Mouse (Mus musculus) liver, postnatal 0 days (tissue): ENCODE measurements around the gene Exoc3l4. TPM values are rescaled to one million over a fixed set of nuclear protein-coding genes. Genes with fewer than 3 reads are reported as not detected.

ENCODE experiments used
- ATAC-seq: fragments of 200-750 bp; cut with Nextera tagmentation; 2 replicates; pipeline ENCODE4 v1.8.0; 2017; ENCODE audit warnings: mild to moderate bottlenecking, moderate library complexity
- DNase-seq: peaks from one replicate; pipeline ENCODE4 v3.0.0-alpha.2; 2016
- H3K27ac ChIP-seq: fragments of 300-500 bp; sonication (generic); 2 replicates; pipeline ENCODE4 v1.5.1; 2014; ENCODE audit warnings: antibody characterized with exemption, moderate library complexity, mild to moderate bottlenecking, low read depth
- H3K27me3 ChIP-seq: fragments of 300-500 bp; sonication (generic); 2 replicates; pipeline ENCODE4 v1.6.1; 2014; ENCODE audit warnings: low read length, control low read depth, mixed read lengths; ENCODE audit not compliant: insufficient read depth
- H3K36me3 ChIP-seq: fragments of 300-500 bp; sonication (generic); replicated peaks from 2 replicates; pipeline ENCODE4 v1.6.1; 2014; ENCODE audit warnings: mild to moderate bottlenecking, control low read depth, low read length, moderate library complexity, mixed read lengths; ENCODE audit not compliant: insufficient read depth
- H3K4me1 ChIP-seq: fragments of 300-500 bp; sonication (generic); 2 replicates; pipeline ENCODE4 v1.6.1; 2014; ENCODE audit warnings: antibody characterized with exemption, mild to moderate bottlenecking, control low read depth; ENCODE audit not compliant: insufficient read depth
- H3K4me2 ChIP-seq: fragments of 300-500 bp; sonication (generic); 2 replicates; pipeline ENCODE4 v1.6.1; 2014; ENCODE audit warnings: low read depth, mild to moderate bottlenecking, low read length, moderate library complexity, mixed read lengths
- H3K4me3 ChIP-seq: fragments of 300-500 bp; sonication (generic); 2 replicates; pipeline ENCODE4 v1.5.1; 2014; ENCODE audit warnings: low read depth, low read length
- H3K9ac ChIP-seq: fragments of 300-500 bp; sonication (generic); replicated peaks from 2 replicates; pipeline ENCODE4 v1.6.1; 2014; ENCODE audit warnings: mild to moderate bottlenecking, moderate library complexity
- H3K9me3 ChIP-seq: fragments of 300-500 bp; sonication (generic); 2 replicates; pipeline ENCODE4 v1.6.1; 2016; ENCODE audit warnings: mild to moderate bottlenecking, control low read depth, low read length, mixed read lengths
- CTCF ChIP-seq: sonication (generic); IDR thresholded peaks from 2 replicates; pipeline ENCODE4 v1.5.1; 2016; ENCODE audit warnings: antibody characterized with exemption, low read depth
- EP300 ChIP-seq: IDR thresholded peaks from 2 replicates; pipeline ENCODE4 v1.6.1; 2016; ENCODE audit warnings: antibody characterized with exemption, low read depth, mild to moderate bottlenecking
- WGBS: fragments of 180-500 bp; shearing (Covaris S2); extraction: QIAGEN DNeasy Blood & Tissue Kit; methylation state at CpG from one replicate; pipeline ENCODE4 v1.1.7; 2014; ENCODE audit not compliant: insufficient replicate concordance; 5-methylcytosine and 5-hydroxymethylcytosine counted together
- polyA plus RNA-seq: library from polyadenylated mRNA; unstranded; fragments of >200 nt; fragmentation: Nextera tagmentation; extraction: Ambion mirVana; gene quantifications from 2 replicates; pipeline ENCODE4 v1.2.1, GENCODE M21; 2015

Gene Exoc3l4
- polyA plus RNA-seq, 1 experiment from 2014 or later, result 13.7 TPM

- H3K27ac ChIP-seq, result no peak overlapping the region
- peaks cover 17% of the 10 kb centered on the region for H3K27me3 ChIP-seq
- no peak for DNase-seq
- no peak overlapping the region for H3K9ac ChIP-seq
- ATAC-seq, result no peak
- 57% methylated on average over 14 of the region's 14 CpGs for WGBS
- H3K4me2 ChIP-seq, result no peak overlapping the region
- no peaks in the 10 kb centered on the region for H3K9me3 ChIP-seq
- no peak overlapping the region for H3K4me3 ChIP-seq
- peaks cover 69% of the 10 kb centered on the region for H3K4me1 ChIP-seq
- no peaks in the 10 kb centered on the region; the same call in 1 of the 2 replicates for H3K36me3 ChIP-seq
- TF ChIP-seq EP300, result no peak
- TF ChIP-seq CTCF, result no peak
Observed at GRCm38 (mm10) chr12:111430868-111431817, 14.3 kb downstream of the Exoc3l4 start.

DNA sequence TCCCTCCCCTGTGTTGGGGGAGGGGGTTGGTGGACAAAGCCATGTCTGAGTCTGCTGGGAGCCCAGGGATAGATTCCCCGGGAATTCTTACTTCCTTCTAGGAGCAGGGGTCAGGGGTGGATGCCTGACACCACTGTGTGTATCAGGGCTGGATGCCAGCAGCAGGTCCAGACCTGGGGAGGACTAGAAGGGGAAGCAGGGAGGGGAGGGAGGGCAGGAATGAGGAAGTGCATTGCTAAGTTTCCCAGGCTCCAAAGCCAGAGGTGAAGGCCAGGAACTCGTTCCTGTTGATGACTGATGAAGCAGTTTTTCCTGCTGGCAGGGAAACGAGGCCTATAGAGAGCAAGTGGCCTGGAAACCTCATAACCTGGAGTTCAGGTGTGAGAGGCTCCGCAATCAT lies 15.3 kb downstream of the Exoc3l4 start:
- Histone ChIP-seq H3K36me3 (no peaks in the 10 kb centered on the region; the same call in 1 of the 2 replicates), H3K9ac (no peak overlapping the region), H3K27me3 (peaks cover 17% of the 10 kb centered on the region), H3K4me2 (no peak overlapping the region), H3K9me3 (no peaks in the 10 kb centered on the region), H3K4me1 (peaks cover 78% of the 10 kb centered on the region), H3K27ac (no peak overlapping the region), H3K4me3 (no peak overlapping the region)
- no peak for ATAC-seq
- WGBS, result 33% methylated on average over 4 of the region's 4 CpGs
- DNase-seq, result no peak
- TF ChIP-seq CTCF, result no peak
- peak; percentile 30; the same call in 1 of the 2 replicates for TF ChIP-seq EP300

DNA sequence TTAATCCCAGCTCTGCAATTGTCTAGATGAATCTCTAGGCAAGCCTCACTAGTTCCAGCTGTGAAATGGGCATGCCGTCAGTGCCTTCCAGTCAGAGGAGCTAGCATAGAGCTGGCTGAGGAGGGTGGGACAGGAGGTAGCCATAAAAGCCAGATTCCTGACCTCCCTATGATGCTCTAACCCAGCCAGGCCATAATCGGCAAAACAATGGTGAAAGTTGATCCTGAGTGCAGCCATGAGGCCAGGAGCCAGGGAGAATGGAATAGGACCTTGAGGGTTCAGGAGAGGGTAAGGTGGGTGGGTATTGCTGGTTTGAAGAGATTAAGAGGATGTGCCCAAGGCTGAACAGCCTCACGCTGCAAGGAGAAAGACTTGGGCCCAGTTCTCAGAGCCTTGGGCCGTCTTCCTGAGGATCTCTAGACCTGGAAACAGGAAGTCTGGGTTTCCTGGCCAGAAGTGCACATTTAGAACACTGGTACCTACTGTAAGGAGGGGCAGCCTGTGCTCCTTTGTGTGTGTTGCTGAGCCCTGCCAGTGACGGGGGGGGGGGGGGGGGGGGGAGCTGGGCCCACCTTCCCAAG lies 16.0 kb downstream of the Exoc3l4 start:
- Histone ChIP-seq H3K4me2 (no peak overlapping the region), H3K36me3 (no peaks in the 10 kb centered on the region; the same call in 1 of the 2 replicates), H3K4me3 (no peak overlapping the region), H3K9ac (no peak overlapping the region), H3K27ac (peak overlapping the region; percentile 39; the same call in 1 of the 2 replicates), H3K9me3 (no peaks in the 10 kb centered on the region), H3K4me1 (peaks cover 83% of the 10 kb centered on the region), H3K27me3 (peaks cover 16% of the 10 kb centered on the region)
- TF ChIP-seq CTCF, result no peak
- no peak for TF ChIP-seq EP300
- WGBS, result 35% methylated on average over 4 of the region's 5 CpGs
- no peak for ATAC-seq
- no peak for DNase-seq

DNA sequence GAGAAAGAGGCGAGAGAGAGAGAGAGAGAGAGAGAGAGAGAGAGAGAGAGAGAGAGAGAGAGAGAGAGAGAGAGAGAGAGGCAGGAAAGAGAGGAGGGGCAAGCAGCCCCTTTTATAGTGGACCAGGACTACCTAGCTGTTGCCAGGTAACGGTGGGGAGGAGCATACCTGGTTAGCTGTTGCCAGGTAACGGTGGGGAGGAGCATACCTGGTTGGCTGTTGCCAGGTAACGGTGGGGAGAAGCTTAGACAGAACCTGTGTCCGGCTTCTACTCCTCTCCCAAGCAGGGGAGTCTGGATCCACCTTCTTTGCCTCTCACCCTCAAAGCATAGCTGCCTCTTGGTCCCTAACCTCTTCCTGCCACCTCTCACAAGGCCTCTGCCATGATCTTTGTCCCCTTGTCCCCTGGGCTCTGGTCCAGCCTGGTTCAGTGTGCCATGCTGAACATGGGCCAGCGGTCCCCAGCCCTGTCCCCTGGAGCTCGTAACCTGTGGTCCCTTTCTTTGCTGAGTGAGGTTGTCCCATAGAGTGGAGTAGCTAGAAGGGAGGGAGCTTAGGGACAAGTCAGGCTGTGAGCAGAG lies 17.4 kb downstream of the Exoc3l4 start:
- no peaks in the 10 kb centered on the region for H3K9me3 ChIP-seq
- DNase-seq (no peak), ATAC-seq (no peak)
- peak overlapping the region; percentile 34 for H3K4me2 ChIP-seq
- peak overlapping the region; percentile 46 for H3K27ac ChIP-seq
- no peak for TF ChIP-seq CTCF
- TF ChIP-seq EP300, result no peak
- H3K4me3 ChIP-seq, result no peak overlapping the region
- 69% methylated on average over 7 of the region's 7 CpGs for WGBS
- no peak overlapping the region for H3K9ac ChIP-seq
- H3K4me1 ChIP-seq, result peaks cover 82% of the 10 kb centered on the region
- H3K27me3 ChIP-seq, result peaks cover 11% of the 10 kb centered on the region
- H3K36me3 ChIP-seq, result no peaks in the 10 kb centered on the region

DNA sequence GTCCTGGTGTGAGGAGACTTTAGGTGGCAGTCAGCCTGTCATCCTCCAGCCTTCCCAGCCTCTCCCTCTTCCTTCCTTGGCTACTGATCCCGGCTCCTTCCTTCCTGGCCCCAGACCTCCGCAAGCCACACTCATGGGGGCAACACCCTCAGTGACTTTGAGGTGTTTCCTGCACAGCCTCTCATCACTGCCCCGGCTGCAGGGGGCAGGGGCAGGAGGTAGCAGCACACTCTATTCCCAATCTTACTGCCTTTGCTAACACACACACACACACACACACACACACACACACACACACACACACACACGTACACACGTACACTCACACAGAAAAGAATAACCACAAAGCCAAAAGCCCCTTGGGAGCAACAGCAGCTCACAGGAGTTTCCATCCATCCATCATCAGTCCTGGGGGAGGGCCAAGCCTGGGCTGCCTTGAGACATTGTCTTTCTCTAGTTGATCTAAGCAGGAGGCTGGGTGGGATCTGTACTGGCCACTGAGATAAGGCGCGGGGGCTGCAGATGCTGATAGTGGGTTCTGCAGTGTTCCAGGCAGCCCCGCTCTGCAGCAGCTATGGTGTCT lies 18.0 kb downstream of the Exoc3l4 start:
- Histone ChIP-seq H3K4me2 (peak overlapping the region; percentile 34), H3K9ac (no peak overlapping the region), H3K4me3 (no peak overlapping the region), H3K27me3 (peaks cover 6% of the 10 kb centered on the region; the same call in 1 of the 2 replicates), H3K4me1 (peaks cover 82% of the 10 kb centered on the region), H3K27ac (peak overlapping the region; percentile 46), H3K9me3 (no peaks in the 10 kb centered on the region), H3K36me3 (no peaks in the 10 kb centered on the region)
- TF ChIP-seq CTCF, result no peak
- TF ChIP-seq EP300, result peak; percentile 87
- DNase-seq (peak; percentile 59), ATAC-seq (peak; percentile 61)
- 31% methylated on average over 8 of the region's 8 CpGs for WGBS
